In genomic region chr5:75066715-75067114, GRCm38 (mm10) we compare ENCODE assay signal across 9 mouse cellular contexts. TPM values are rescaled to one million over a fixed set of nuclear protein-coding genes. Genes with fewer than 3 reads are reported as not detected.
A peak's percentile ranks its signal among the peaks of the same experiment; 100 is the strongest.
DNase-seq lines count a peak whose midpoint lies in the region; ATAC-seq and TF ChIP-seq lines count a peak whose summit lies in the region.
"Had no signal": no experiment of that assay in that cellular context is flagged by ENCODE, and none has a peak within 500 bp of the region (broad histone marks: within the 10 kb centered on the region; RNA-seq: fewer than 3 reads in every experiment).

No protein-coding gene starts in this region.

- H3K4me3 ChIP-seq in CH12.LX (replicated peaks in 1 of 3; ENCODE audit: low read depth in 2 of 3, low read length in 2 of 3, poor library complexity in 1 of 3), result peak overlapping the region; percentile 17 to 72 (median 55)
- peak overlapping the region; percentile 41 for H3K4me3 ChIP-seq in hindbrain, embryonic 12.5 days
- H3K4me3 ChIP-seq in midbrain, embryonic 11.5 days (ENCODE audit: low read depth, low read length), result peak overlapping the region; percentile 33; the same call in 1 of the 2 replicates

- no peak for TF ChIP-seq POLR2A in CH12.LX (IDR thresholded peaks at IDR 0.05; ENCODE audit: low read depth, low read length)

- peak overlapping the region; percentile 63 for H3K4me2 ChIP-seq in CH12.LX (ENCODE audit: insufficient read depth, low read depth, poor library complexity, severe bottlenecking)
- peak overlapping the region; percentile 75 for H3K4me2 ChIP-seq in hindbrain, embryonic 12.5 days (replicated peaks)
- H3K4me2 ChIP-seq in midbrain, embryonic 11.5 days, result peak overlapping the region; percentile 53

- peaks cover 2 to 24% of the 10 kb centered on the region in 2 experiments; a peak in 2 of 4 replicates for H3K4me1 ChIP-seq in CH12.LX (ENCODE audit: control insufficient read depth in 1 of 2, insufficient read depth in 2 of 2)
- peaks cover 23% of the 10 kb centered on the region for H3K4me1 ChIP-seq in hindbrain, embryonic 12.5 days
- peaks cover 10% of the 10 kb centered on the region; the same call in 1 of the 2 replicates for H3K4me1 ChIP-seq in midbrain, embryonic 11.5 days (ENCODE audit: control insufficient read depth, insufficient read depth, low read length)

- no peaks in the 10 kb centered on the region for H3K27me3 ChIP-seq in CH12.LX (replicated peaks)
- peaks cover 75% of the 10 kb centered on the region for H3K27me3 ChIP-seq in hindbrain, embryonic 12.5 days
- peaks cover 79% of the 10 kb centered on the region for H3K27me3 ChIP-seq in midbrain, embryonic 11.5 days (ENCODE audit: control insufficient read depth, insufficient read depth, low read length)

- TF ChIP-seq RAD21 in CH12.LX (IDR thresholded peaks at IDR 0.05; ENCODE audit: low read depth, low read length), result no peak

- peak overlapping the region; percentile 96 for H3K27ac ChIP-seq in CH12.LX (ENCODE audit: insufficient read depth, low read depth)
- no peak overlapping the region for H3K27ac ChIP-seq in hindbrain, embryonic 12.5 days
- no peak overlapping the region for H3K27ac ChIP-seq in midbrain, embryonic 11.5 days (ENCODE audit: low read depth, low read length)

- TF ChIP-seq CTCF in CH12.LX (conservative IDR thresholded peaks at IDR 0.05 in 1 of 2, IDR thresholded peaks at IDR 0.05 in 1 of 2; ENCODE audit: low read depth in 2 of 2, low read length in 2 of 2), result no peak

- DNase-seq in A20 (ENCODE audit: low read depth, low spot score) (peak; percentile 96), CH12.LX (ENCODE audit: extremely low read depth) (peak; percentile 91), adipocyte (ENCODE audit: low spot score) (no peak)
- no peak for DNase-seq in midbrain, embryonic 11.5 days (ENCODE audit: low spot score, missing footprints)
- DNase-seq in cerebellum, adult 8-10 months, result no peak
- no peak for DNase-seq in layer of hippocampus, adult 11-12 months (ENCODE audit: low spot score)
- DNase-seq: cerebellum, adult 9-10 months had no signal

- in situ Hi-C loops in CH12.LX (cut with MboI; ENCODE audit: low pct_ligation_motif_present, low pct_unique_long_range_greater_than_20kb, low sequenced_read_pairs), result no loop called here

- H3K79me2 ChIP-seq in CH12.LX (replicated peaks; ENCODE audit: control insufficient read depth, extremely low read depth, insufficient read depth, poor library complexity, severe bottlenecking), result no peaks in the 10 kb centered on the region

- ATAC-seq in hindbrain, embryonic 12.5 days (ENCODE audit: low FRiP score), result 0 out of 2 replicates have a peak, but pooled peaks have one; percentile 2
- peak; percentile 33 for ATAC-seq in midbrain, embryonic 11.5 days (ENCODE audit: low FRiP score)

- 4% methylated on average over 8 of the region's 10 CpGs for WGBS in hindbrain, embryonic 12.5 days
- WGBS in midbrain, embryonic 11.5 days, result 7% methylated on average over 10 of the region's 10 CpGs

- H3K9ac ChIP-seq in CH12.LX (ENCODE audit: insufficient read depth, low read depth), result no peak overlapping the region; the same call in 1 of the 2 replicates
- H3K9ac ChIP-seq in hindbrain, embryonic 12.5 days, result peak overlapping the region; percentile 37
- H3K9ac ChIP-seq in midbrain, embryonic 11.5 days (ENCODE audit: low read length), result no peak overlapping the region

- dilution Hi-C loops in CH12.LX (cut with MboI; ENCODE audit: extremely low pct_ligation_motif_present, extremely low pct_unique_long_range_greater_than_20kb, low sequenced_read_pairs), result no loop called here

- H3K36me3 ChIP-seq in CH12.LX (replicated peaks in 1 of 2; ENCODE audit: control insufficient read depth in 1 of 2, insufficient read depth in 1 of 2, low read length in 1 of 2), result peaks cover 0 to 5% of the 10 kb centered on the region in 2 experiments
- no peaks in the 10 kb centered on the region for H3K36me3 ChIP-seq in hindbrain, embryonic 12.5 days
- H3K36me3 ChIP-seq in midbrain, embryonic 11.5 days (ENCODE audit: control insufficient read depth, insufficient read depth, low read length), result no peaks in the 10 kb centered on the region

- H3K9me3 ChIP-seq in CH12.LX (replicated peaks; ENCODE audit: low read length), result peaks cover 5% of the 10 kb centered on the region
- H3K9me3 ChIP-seq in hindbrain, embryonic 12.5 days (replicated peaks), result no peaks in the 10 kb centered on the region
- peaks cover 4% of the 10 kb centered on the region; the same call in 1 of the 2 replicates for H3K9me3 ChIP-seq in midbrain, embryonic 11.5 days (ENCODE audit: control insufficient read depth, low read length)

- peak; percentile 61; the same call in 1 of the 2 replicates for TF ChIP-seq EP300 in CH12.LX (IDR thresholded peaks at IDR 0.05; ENCODE audit: low read length)

TF ChIP-seq in CH12.LX, 34 proteins besides CTCF, POLR2A, EP300 and RAD21:
- TF ChIP-seq JUN (IDR thresholded peaks at IDR 0.05; ENCODE audit: insufficient read depth, low read depth, low read length) (no peak), TCF12 (IDR thresholded peaks at IDR 0.05; ENCODE audit: low read depth, low read length) (no peak), KAT2A (IDR thresholded peaks at IDR 0.05; ENCODE audit: insufficient replicate concordance, low read length) (no peak), MAZ (IDR thresholded peaks at IDR 0.05; ENCODE audit: low read depth, low read length) (peak; percentile 57; the same call in 1 of the 2 replicates), ETS1 (conservative IDR thresholded peaks at IDR 0.05; ENCODE audit: low read depth, low read length) (peak; percentile 40), MAX (IDR thresholded peaks at IDR 0.05; ENCODE audit: low read length) (0 out of 2 replicates have a peak, but pooled peaks have one; percentile 32), HCFC1 (IDR thresholded peaks at IDR 0.05; ENCODE audit: low read depth, low read length) (no peak), USF2 (conservative IDR thresholded peaks at IDR 0.05; ENCODE audit: low read depth, low read length) (no peak), MEF2A (IDR thresholded peaks at IDR 0.05; ENCODE audit: borderline replicate concordance, low read depth, low read length) (peak; percentile 62; the same call in 1 of the 2 replicates)

RNA-seq across cellular contexts. Expression of gene Gsx2, which starts 8.7 kb away (rescaled TPM):
- total RNA-seq in CH12.LX (2012; rRNA removed) (not detected in 2 replicates), CH12.LX (2014; rRNA removed) (not detected in 2 replicates)
- polyA plus RNA-seq in CH12.LX (2012; ENCODE audit: insufficient read length, low read depth), result not detected in 2 replicates
- 6.1 and 6.8 TPM in 2 replicates for polyA plus RNA-seq in hindbrain, embryonic 12.5 days (2016; fragmentation: Nextera tagmentation; extraction: Ambion mirVana)
- 1.1 and 1.8 TPM in 2 replicates for polyA plus RNA-seq in midbrain, embryonic 11.5 days (2014; fragmentation: Nextera tagmentation; extraction: Ambion mirVana)
- polyA plus RNA-seq: testis, adult 2 months had no signal

RNA-seq across cellular contexts. Expression of gene Chic2, which starts 22.1 kb away (rescaled TPM):
- 28.2 and 30.0 TPM in 2 replicates for total RNA-seq in CH12.LX (2012; rRNA removed)
- 41.6 and 54.5 TPM in 2 replicates for total RNA-seq in CH12.LX (2014; rRNA removed)
- polyA plus RNA-seq in CH12.LX (2012; ENCODE audit: insufficient read length, low read depth), result 40.8 and 46.5 TPM in 2 replicates
- polyA plus RNA-seq in hindbrain, embryonic 12.5 days (2016; fragmentation: Nextera tagmentation; extraction: Ambion mirVana), result 51.6 and 52.8 TPM in 2 replicates
- polyA plus RNA-seq in midbrain, embryonic 11.5 days (2014; fragmentation: Nextera tagmentation; extraction: Ambion mirVana), result 36.3 and 37.2 TPM in 2 replicates

Comparison
In these comparisons a context has a peak if more than half of its experiments do, and no peak if none do; other contexts are left out.
1. DNase-seq: peak in A20 (single experiment) and CH12.LX (single experiment); none in midbrain, embryonic 11.5 days (single experiment), cerebellum, adult 8-10 months (single experiment), adipocyte (single experiment) and layer of hippocampus, adult 11-12 months (single experiment).
2. Peak in every context shown above with its lines, with median percentiles within 50 percentile points of each other: H3K4me2 ChIP-seq and H3K4me3 ChIP-seq.